Mouse (Mus musculus): ENCODE measurements around the gene Grem2.

DNA sequence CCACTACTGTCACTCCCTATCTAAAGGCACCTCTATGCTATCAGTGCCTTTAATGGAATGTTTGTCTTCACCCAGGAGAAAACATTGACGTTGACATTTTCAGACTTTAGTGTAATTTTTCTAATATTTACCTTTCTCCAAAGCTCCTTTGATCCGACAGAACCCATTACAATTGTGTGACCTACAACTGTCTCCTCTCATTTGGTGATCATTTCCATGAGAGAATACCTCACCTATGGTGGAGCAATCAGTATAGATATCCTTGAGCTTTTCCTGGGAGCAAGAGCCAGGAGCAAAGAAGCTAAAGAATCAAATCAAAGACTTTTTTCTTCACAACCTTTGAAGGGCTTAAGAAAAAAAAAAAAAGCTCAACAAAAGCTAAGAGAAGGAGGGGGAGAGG is 65.4 kb downstream of the Grem2 start:
- TF ChIP-seq POLR2A (IDR thresholded peaks at IDR 0.05; ENCODE audit: borderline replicate concordance, low read depth, low read length) (no peak), CTCF (IDR thresholded peaks at IDR 0.05; ENCODE audit: low read depth, low read length) (no peak)

Measured in bone marrow macrophage, adult 2 months (primary cell).